Mouse (Mus musculus): ENCODE measurements around the gene Bola2. TPM values are rescaled to one million over a fixed set of nuclear protein-coding genes. Genes with fewer than 3 reads are reported as not detected.
"Not testable (repeated sequence)": the region's sequence is repeated elsewhere in the genome, so short reads cannot be mapped to it uniquely, and the experiment has no call there.

Bola2 gene
- polyA plus RNA-seq, 1 experiment from 2014 or later: 187 TPM

DNA sequence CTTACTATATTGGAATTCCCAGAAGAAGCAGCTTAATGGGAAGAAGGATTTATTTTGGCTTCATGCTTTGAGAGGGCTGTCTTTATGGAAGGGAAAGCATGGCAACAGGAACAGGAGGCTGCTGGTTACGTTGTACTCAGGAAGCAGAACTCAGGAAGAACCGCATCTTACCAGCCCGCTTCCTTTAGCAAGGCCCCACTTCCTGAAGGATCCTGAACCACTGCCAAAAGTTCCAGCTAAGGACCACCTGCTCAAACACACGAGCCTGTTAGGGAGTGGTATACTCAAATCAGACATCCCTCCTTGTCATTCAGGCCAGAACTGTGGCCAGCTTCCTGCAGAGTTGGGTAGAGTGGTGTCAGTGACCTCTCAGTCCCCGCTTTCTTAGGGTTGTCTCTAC lies 26.7 kb upstream of the Bola2 start:
- Histone ChIP-seq H3K9ac (no peak overlapping the region), H3K4me2 (no peak overlapping the region), H3K9me3 (replicated peaks) (no peaks in the 10 kb centered on the region), H3K36me3 (ENCODE audit: poor library complexity, severe bottlenecking) (peaks cover 74% of the 10 kb centered on the region), H3K27ac (no peak overlapping the region; the same call in 1 of the 2 replicates), H3K4me3 (no peak overlapping the region), H3K27me3 (no peaks in the 10 kb centered on the region), H3K4me1 (no peaks in the 10 kb centered on the region)
- WGBS: 85% methylated on average over 5 of the region's 5 CpGs
- ATAC-seq: no peak

DNA sequence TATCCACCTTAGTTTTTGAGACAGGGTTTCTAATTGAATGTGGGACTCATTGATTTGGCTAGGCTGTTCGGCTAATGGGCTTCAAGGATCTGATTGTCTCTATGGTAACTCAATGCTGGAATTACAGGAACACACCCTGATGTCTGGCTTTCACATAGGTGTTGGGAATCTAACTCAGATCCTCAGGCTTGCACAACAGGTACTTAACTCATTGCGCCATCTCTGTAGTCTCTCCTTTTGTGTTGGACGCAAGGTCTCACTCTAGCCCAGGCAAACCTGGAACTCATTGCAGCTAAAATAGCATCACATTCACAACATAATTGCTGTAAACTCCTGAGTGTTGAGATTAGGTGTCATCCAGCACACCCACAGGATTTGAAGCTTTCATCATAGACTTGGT lies 25.0 kb upstream of the Bola2 start:
- Histone ChIP-seq H3K27ac (no peak overlapping the region), H3K4me2 (no peak overlapping the region), H3K27me3 (no peaks in the 10 kb centered on the region), H3K9me3 (replicated peaks) (no peaks in the 10 kb centered on the region), H3K36me3 (ENCODE audit: poor library complexity, severe bottlenecking) (peaks cover 59% of the 10 kb centered on the region), H3K9ac (no peak overlapping the region), H3K4me3 (no peak overlapping the region), H3K4me1 (no peaks in the 10 kb centered on the region)
- no peak for ATAC-seq
- whole genome bisulfite sequencing: 95% methylated on average over 3 of the region's 3 CpGs

DNA sequence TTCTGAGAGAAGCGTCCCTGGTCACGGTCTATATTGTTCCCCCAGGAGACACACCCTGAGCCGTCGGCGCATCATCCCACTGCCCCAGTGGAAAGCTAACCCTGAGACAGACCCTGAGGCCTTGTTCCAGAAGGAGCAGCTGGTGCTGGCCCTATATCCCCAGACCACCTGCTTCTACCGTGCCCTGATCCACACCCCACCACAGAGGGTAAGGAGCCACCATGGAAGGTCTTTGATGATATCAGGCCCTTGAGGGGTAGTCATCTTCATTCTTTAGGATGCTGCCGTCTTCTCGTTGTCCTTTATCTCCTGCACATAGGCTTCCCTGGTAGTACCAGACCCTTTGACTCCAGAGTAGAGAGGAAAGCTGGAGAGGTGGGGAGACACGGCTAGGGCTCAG lies 23.1 kb upstream of the Bola2 start:
- Histone ChIP-seq H3K27ac (no peak overlapping the region), H3K9me3 (replicated peaks) (no peaks in the 10 kb centered on the region), H3K4me3 (no peak overlapping the region), H3K27me3 (no peaks in the 10 kb centered on the region), H3K9ac (no peak overlapping the region), H3K36me3 (ENCODE audit: poor library complexity, severe bottlenecking) (peaks cover 55% of the 10 kb centered on the region), H3K4me2 (no peak overlapping the region), H3K4me1 (no peaks in the 10 kb centered on the region)
- WGBS: 95% methylated on average over 9 of the region's 9 CpGs
- ATAC-seq: no peak

DNA sequence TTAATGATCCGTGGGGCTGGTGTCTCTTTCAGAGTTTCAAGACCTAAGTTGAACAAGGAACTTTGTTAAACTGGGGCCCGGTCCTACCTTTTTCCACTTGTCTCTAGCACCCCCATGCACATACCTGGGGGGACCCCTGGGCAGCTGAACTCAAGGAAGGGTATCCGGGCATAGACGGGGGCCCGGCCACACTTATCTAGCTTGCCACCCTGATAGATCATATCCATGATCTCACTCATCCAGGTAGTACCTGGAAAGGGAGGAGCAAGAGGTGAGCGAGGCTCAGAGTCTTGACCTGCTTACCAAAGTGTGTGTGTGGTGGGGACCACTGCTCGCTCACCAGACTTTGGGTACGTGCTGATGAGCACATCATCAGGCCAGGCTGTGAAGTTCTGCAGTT lies 20.1 kb upstream of the Bola2 start:
- Histone ChIP-seq H3K4me1 (no peaks in the 10 kb centered on the region), H3K9me3 (replicated peaks) (no peaks in the 10 kb centered on the region), H3K9ac (no peak overlapping the region), H3K4me2 (no peak overlapping the region), H3K36me3 (ENCODE audit: poor library complexity, severe bottlenecking) (peaks cover 40% of the 10 kb centered on the region), H3K4me3 (no peak overlapping the region), H3K27me3 (no peaks in the 10 kb centered on the region), H3K27ac (no peak overlapping the region)
- WGBS: 95% methylated on average over 8 of the region's 8 CpGs
- no peak for ATAC-seq

DNA sequence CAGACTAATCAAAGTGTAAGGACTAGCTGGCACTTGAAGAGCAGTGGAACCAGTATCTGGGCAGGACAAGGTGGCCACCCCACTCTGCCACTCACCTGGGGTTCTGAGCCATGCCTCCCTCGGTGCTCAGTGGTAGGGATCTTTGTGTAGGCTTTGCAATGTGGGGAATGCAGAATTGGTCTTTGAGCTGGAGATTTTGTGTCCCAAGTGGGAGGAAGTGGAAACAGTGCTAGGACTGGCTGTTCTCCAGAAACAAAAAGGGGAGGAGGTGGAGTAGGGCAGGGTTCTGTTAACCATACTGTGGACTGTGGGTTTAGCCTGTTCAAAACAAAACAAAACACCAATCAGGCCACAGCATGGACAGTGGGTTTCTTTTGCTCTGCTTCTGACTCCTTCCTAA lies 19.0 kb upstream of the Bola2 start, which contains the start of gene Sult1a1:
Sult1a1 (minus strand) TSS at position 226 of the 400 bp plus-strand sequence.
- H3K27ac ChIP-seq: no peak within 1 kb of the TSS
- peaks cover 32% of the 10 kb centered on the region for H3K36me3 ChIP-seq (ENCODE audit: poor library complexity, severe bottlenecking)
- H3K27me3 ChIP-seq: no peaks in the 10 kb centered on the region
- no peaks in the 10 kb centered on the region for H3K9me3 ChIP-seq (replicated peaks)
- ATAC-seq: no peak
- H3K4me3 ChIP-seq: no peak within 1 kb of the TSS
- H3K4me2 ChIP-seq: no peak within 1 kb of the TSS
- 91% methylated on average over 1 of the region's 1 CpGs for WGBS
- no peak within 1 kb of the TSS for H3K9ac ChIP-seq
- H3K4me1 ChIP-seq: no peaks in the 10 kb centered on the region

DNA sequence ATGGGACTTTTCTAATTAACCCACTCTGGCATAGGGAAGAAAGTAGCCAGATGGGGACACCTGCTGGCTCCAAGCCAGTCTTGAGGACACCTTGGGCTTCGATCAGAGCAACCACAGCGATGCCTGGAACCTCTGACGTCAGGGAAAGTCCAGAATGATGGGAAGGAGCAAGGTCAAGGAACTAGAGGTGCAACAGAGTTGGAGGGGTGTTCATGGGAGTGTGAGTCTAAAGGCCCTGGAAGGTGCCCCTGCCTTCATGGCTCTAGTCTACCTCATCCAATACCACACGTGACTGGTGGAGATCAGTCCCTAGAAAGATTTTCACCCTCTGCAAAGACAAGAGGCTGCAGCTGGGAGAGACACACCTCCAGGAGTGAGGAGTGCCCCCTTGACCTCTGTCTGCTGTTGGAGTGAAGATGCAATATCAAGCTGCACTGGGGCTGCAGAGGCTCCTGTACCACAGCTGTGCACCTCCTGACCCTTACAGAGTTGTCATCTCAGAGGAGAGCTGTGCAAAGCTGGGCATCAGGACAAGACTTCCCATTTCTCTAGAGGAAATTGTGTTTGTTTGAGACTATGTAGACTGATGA lies 18.5 kb upstream of the Bola2 start:
- Histone ChIP-seq H3K4me2 (no peak overlapping the region), H3K36me3 (ENCODE audit: poor library complexity, severe bottlenecking) (peaks cover 28% of the 10 kb centered on the region), H3K9ac (no peak overlapping the region), H3K27ac (no peak overlapping the region), H3K4me3 (no peak overlapping the region), H3K4me1 (no peaks in the 10 kb centered on the region), H3K27me3 (no peaks in the 10 kb centered on the region), H3K9me3 (replicated peaks) (no peaks in the 10 kb centered on the region)
- ATAC-seq: no peak
- 79% methylated on average over 4 of the region's 4 CpGs for WGBS

DNA sequence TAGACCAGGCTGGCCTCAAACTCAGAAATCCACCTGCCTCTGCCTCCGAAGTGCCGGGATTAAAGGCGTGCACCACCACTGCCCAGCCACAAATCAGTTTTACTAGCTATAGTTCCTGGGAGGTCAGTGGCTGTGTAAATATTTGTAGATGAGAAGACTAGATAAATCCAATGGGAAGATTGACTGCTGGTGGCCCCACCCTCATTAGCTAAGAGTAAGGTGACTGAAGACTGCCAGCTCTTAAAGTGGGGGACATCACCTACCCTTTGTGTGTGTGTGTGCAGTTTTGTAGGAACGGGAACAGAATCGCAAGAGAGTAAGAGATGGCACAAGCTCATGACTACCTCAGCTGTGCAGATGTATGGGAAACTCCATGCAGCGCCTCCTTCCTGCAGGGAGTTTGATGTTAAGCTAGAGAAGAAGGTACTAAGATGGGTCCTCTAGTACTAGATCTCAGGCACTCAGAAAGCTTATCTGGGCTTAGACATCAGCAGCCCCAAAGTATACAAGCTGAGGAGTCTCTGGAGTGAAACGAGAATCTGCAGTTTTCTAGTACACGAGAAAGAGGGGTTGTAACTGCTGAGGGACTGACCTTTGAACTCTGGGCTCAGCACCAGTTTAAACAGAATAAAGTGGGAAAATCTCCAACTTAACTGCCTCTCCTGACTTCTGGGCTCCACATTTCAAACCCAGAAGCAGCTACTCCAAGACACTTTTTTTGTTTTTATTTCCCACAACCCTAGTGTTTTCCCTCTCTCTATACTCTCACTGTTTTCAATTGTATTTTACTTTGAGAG lies 16.5 kb upstream of the Bola2 start:
- peaks cover 13% of the 10 kb centered on the region for H3K36me3 ChIP-seq (ENCODE audit: poor library complexity, severe bottlenecking)
- no peaks in the 10 kb centered on the region for H3K4me1 ChIP-seq
- no peak overlapping the region for H3K9ac ChIP-seq
- 89% methylated on average over 8 of the region's 8 CpGs for WGBS
- H3K27ac ChIP-seq: no peak overlapping the region
- ATAC-seq: no peak
- no peaks in the 10 kb centered on the region for H3K27me3 ChIP-seq
- H3K4me2 ChIP-seq: no peak overlapping the region
- no peak overlapping the region for H3K4me3 ChIP-seq
- no peaks in the 10 kb centered on the region for H3K9me3 ChIP-seq (replicated peaks)

DNA sequence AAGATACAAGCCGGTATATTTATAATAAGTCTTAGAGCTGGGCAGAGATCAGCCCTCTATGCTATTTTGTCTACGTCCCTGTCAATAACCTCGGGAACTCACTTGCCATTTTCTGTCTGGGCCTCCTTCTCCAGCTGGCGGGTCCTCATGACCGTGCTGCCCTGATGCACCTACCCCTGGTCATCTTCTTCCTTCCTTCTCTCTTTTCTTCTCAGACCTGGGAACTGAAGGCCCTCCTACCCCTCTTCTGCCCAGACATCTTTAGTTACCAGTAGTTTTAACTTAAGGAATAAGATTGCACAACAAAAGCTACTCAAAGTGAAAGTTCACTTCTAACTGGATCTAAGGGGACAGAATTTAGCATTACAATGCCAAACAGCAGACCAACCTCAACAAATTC lies 15.5 kb upstream of the Bola2 start:
- H3K9me3 ChIP-seq (replicated peaks): no peaks in the 10 kb centered on the region
- 89% methylated on average over 5 of the region's 5 CpGs for WGBS
- H3K36me3 ChIP-seq (ENCODE audit: poor library complexity, severe bottlenecking): peaks cover 13% of the 10 kb centered on the region
- no peak overlapping the region for H3K4me3 ChIP-seq
- H3K27ac ChIP-seq: no peak overlapping the region
- H3K4me2 ChIP-seq: no peak overlapping the region
- no peak overlapping the region for H3K9ac ChIP-seq
- no peaks in the 10 kb centered on the region for H3K27me3 ChIP-seq
- ATAC-seq: no peak
- no peaks in the 10 kb centered on the region for H3K4me1 ChIP-seq

DNA sequence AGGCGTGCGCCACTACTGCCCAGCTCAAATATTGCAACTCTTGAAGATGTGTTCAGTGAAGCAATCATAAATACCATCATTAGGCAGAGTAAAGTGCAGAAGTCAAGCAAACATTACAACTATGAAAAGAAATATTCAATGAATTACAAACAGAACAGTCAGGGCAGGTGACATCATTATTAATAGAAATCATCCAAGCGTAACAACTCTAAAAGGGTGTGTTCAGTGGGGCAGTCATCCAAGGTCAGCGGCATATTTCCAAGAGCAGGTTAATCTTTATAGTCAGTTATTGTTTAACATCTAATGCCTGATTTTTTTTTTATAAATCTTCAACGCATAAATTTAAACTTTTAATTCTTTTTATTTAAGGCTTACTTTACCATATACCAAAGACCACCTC lies 14.0 kb upstream of the Bola2 start:
- no peak overlapping the region for H3K4me2 ChIP-seq
- ATAC-seq: no peak
- H3K4me3 ChIP-seq: no peak overlapping the region
- H3K4me1 ChIP-seq: no peaks in the 10 kb centered on the region
- no peaks in the 10 kb centered on the region for H3K27me3 ChIP-seq
- 95% methylated on average over 5 of the region's 5 CpGs for WGBS
- 0 out of 2 replicates have a peak, but pooled peaks cover 6% of the 10 kb centered on the region for H3K36me3 ChIP-seq (ENCODE audit: poor library complexity, severe bottlenecking)
- H3K9ac ChIP-seq: no peak overlapping the region
- H3K9me3 ChIP-seq (replicated peaks): no peaks in the 10 kb centered on the region
- H3K27ac ChIP-seq: no peak overlapping the region

DNA sequence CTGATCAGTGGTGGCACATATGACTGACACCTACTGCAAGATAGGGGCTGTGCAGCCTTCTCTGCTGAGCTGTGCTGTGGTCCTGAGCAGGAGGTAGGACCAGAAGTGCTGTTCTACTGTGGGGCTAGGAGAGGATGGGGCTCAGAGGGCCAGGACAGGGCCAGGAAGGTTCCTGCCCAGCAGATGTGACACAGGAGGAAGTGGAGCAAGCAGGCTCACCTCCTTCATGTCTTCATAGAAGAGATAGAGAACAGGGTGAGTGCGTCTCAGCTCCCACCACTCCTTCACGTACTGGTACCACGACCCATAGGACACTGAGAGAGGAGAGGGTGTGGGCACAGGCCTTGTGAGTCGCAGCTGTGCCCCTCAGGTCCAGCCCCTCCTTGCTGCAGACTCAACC lies 7.0 kb upstream of the Bola2 start:
- not testable (repeated sequence) for H3K27me3 ChIP-seq; H3K9me3 ChIP-seq (replicated peaks); H3K4me2 ChIP-seq; H3K9ac ChIP-seq; ATAC-seq; H3K4me1 ChIP-seq; H3K4me3 ChIP-seq; H3K27ac ChIP-seq
- H3K36me3 ChIP-seq (ENCODE audit: poor library complexity, severe bottlenecking): peaks cover 32% of the 10 kb centered on the region
- 91% methylated on average over 4 of the region's 4 CpGs for WGBS

DNA sequence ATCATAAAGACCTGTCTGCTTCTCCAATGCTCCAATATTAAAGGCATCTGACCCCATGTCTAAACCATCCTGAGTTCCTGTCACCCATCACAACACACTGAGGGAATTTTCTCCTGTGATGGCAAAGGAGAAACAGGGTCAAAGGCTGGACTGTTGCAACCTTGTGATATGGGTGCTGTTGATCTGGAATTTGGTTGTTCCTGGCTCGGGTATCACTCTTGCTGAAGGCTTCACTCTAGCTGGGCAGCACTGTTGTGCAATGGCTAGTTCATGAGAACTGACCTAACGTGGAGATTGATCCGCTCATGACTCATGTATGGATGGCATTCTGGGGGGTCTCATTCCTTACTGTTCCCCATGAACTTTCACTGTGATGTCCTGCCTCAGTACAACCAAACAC lies 6.2 kb upstream of the Bola2 start:
- Histone ChIP-seq H3K9me3 (replicated peaks) (no peaks in the 10 kb centered on the region), H3K4me2 (no peak overlapping the region), H3K9ac (no peak overlapping the region), H3K4me3 (no peak overlapping the region), H3K27ac (no peak overlapping the region), H3K36me3 (ENCODE audit: poor library complexity, severe bottlenecking) (peaks cover 32% of the 10 kb centered on the region), H3K4me1 (peaks cover 6% of the 10 kb centered on the region), H3K27me3 (no peaks in the 10 kb centered on the region)
- 84% methylated on average over 3 of the region's 3 CpGs for WGBS
- ATAC-seq: no peak

DNA sequence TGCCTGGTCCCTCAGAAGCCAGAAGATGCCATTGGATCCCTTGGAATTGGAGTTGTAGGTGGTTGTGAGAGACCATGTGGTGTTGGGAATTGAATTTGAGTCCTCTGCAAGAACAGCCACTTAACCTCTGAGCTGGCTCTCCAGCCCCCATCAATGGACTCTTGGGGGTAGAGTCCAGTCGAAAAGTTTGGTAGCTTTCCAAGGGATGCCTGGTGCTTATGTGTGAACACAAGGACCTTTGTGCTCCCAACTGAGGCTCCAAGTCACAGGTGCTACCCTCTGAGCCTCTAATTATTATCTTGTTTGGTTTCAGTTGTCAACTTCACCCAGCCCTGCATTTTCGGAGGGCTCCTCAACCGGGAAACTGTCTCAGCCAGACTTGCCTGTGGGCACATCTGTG lies 4.5 kb upstream of the Bola2 start:
- H3K4me2 ChIP-seq: no peak overlapping the region
- H3K27ac ChIP-seq: no peak overlapping the region
- peaks cover 32% of the 10 kb centered on the region for H3K36me3 ChIP-seq (ENCODE audit: poor library complexity, severe bottlenecking)
- ATAC-seq: no peak
- WGBS: 86% methylated on average over 3 of the region's 3 CpGs
- H3K4me1 ChIP-seq: peaks cover 12% of the 10 kb centered on the region
- no peak overlapping the region for H3K4me3 ChIP-seq
- no peaks in the 10 kb centered on the region for H3K27me3 ChIP-seq
- H3K9me3 ChIP-seq (replicated peaks): no peaks in the 10 kb centered on the region
- H3K9ac ChIP-seq: no peak overlapping the region

DNA sequence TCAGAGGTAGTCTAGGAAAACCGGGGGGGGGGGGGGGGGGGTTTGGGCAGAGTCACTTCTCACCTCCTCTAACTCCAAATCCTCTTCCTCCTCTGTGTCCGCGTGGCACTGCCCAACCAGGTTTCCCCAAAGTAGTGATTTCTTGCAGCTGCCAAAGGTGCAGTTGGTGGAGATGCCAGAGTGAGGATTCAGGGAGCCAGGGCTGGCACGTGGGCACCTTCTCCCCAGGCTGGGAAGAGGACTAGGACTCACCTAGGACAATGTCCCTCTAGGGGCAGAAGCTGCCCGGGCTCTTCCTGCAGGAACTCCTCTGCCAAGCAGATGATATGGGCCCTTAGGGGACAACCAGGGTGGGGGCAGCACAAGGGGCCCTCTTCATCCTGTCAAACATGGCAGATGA lies 3.5 kb upstream of the Bola2 start:
- no peak overlapping the region for H3K4me3 ChIP-seq
- no peaks in the 10 kb centered on the region for H3K9me3 ChIP-seq (replicated peaks)
- H3K4me2 ChIP-seq: no peak overlapping the region
- WGBS: 82% methylated on average over 5 of the region's 5 CpGs
- H3K36me3 ChIP-seq (ENCODE audit: poor library complexity, severe bottlenecking): peaks cover 32% of the 10 kb centered on the region
- no peak overlapping the region for H3K27ac ChIP-seq
- no peak for ATAC-seq
- no peaks in the 10 kb centered on the region for H3K27me3 ChIP-seq
- H3K4me1 ChIP-seq: peaks cover 18% of the 10 kb centered on the region
- no peak overlapping the region for H3K9ac ChIP-seq
